Mouse (Mus musculus) gonadal fat pad, adult 2 months (tissue): ENCODE measurements around the gene 4921517D22Rik. TPM values are rescaled to one million over a fixed set of nuclear protein-coding genes. Genes with fewer than 3 reads are reported as not detected.

Source experiments
- DNase-seq: peaks from one replicate; pipeline ENCODE4 v3.0.0-alpha.2; 2012; ENCODE audit warnings: low read depth
- polyA plus RNA-seq: library from polyadenylated mRNA; depleted of rRNA; stranded (reverse); fragments of >200 nt; gene quantifications from 2 replicates; pipeline ENCODE4 v1.2.3, GENCODE M21; 2012; rRNA removed

4921517D22Rik gene
- polyA plus RNA-seq, 1 experiment, result 0.05 TPM

DNA sequence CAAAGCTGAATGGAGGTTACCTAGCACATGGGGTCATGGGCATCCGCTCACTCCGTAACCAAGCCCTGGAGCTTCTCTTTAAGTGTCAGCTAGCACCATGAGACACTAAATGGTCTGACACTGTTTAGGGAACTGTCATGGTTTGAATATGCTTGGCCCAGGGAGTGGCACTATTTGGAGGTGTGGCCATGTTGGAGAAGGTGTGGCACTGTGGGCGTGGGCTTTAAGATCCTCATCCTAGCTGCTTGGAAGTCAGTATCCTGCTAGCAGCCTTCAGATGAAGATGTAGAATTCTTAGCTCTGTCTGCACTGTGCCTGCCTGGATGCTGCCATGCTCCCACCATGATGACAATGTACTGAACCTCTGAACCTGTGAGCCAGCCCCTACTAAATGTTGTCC lies 33.5 kb downstream of the 4921517D22Rik start:
- DNase-seq, result no peak

DNA sequence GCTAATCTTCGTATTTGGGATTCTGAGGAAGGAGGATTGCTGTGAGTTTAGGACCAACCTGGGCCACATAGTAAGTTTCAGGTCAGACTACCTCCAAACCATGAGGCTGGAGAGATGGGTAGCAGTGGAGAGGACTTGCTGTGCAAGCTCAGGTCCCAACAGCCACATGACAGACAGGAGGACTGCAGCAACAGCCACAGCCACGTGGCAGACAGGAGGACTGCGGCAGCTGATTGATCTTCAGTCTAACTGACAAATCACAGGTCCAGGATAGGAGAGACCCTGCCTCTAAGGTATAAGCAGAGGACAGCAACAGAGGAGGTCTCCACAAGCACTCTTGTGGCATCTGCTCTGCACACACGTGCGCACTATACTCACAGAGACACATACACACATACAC lies 36.1 kb downstream of the 4921517D22Rik start:
- DNase-seq, result no peak

- no peak for DNase-seq
Measured at GRCm38 (mm10) chr13:59656975-59657388, 36.9 kb downstream of the 4921517D22Rik start.

DNA sequence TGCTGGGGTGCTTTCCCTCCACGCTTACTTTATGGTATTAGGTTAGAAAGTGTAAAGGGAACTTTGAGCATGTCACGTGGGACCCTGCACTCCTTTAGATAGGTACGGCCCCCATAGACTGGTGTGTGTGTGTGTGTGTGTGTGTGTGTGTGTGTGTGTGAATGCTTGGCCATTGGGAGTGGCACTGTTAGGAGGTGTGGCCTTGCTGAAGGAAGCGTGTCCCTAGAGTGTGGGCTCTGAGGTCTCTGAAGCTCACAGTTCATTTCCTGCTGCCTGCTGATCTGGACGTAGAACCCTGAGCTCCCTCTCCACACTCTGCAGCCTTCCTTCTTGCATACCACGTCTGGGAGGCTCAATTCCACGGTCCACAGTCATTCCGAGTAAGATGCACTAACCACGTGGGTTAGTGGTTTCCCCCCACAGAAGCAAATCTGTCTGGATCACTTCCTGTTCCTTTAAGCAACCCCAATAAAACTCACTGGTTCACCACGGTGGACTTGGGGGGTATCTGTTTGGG lies 37.5 kb downstream of the 4921517D22Rik start:
- no peak for DNase-seq

DNA sequence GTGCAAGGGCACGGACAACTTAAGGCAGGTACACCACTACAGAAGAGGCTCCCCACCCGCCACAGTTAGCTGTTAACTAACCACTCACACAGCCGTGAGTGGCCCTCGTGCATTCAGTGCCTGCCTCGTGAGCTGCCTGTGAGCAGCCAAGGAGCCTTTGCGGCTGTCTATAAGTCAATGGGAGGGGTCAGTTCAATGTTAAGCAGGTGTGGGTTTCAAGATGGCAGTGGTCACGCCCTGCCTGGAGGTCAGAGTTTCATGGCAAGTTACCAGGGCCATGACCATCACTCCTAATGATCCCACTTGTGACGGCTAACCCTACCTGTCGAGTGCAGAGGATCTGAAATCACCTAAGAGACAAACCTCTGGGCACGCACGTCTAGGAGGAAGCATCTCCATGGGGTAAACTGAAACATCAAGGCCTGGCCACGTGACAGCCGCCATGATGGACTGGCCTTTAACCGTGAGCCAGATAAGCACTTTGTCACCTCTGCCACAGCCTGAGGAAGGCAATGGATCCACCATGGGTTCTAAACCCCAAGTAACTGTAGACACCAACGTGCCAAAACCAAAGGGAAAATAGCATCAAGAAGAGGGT lies 38.1 kb downstream of the 4921517D22Rik start:
- no peak for DNase-seq

- no peak for DNase-seq
Measured at GRCm38 (mm10) chr13:59654465-59654864, 39.4 kb downstream of the 4921517D22Rik start.

GRCm38 (mm10) chr13:59653136-59653535 lies 40.8 kb downstream of the 4921517D22Rik start:
- no peak for DNase-seq

- DNase-seq, result no peak
Measured at GRCm38 (mm10) chr13:59652651-59653050, 41.3 kb downstream of the 4921517D22Rik start.

DNA sequence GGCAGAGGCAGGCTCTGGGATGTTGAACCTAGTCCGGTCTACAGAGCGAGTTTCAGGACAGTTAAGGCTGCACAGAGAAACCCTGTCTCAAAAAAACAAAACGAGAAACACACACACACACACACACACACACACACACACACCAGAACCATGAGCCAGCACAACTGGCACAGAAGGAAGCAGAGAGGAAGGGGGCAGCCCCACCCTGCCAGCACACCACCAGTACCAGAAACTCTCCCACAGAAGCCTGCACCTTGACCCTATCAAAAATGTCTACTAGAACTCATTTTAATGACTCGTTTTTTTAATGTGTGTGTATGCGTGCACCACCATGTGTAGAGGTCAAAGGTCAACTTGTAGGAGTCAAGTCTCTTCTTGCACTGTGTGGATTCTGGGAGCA lies 44.1 kb downstream of the 4921517D22Rik start:
- DNase-seq, result no peak

DNA sequence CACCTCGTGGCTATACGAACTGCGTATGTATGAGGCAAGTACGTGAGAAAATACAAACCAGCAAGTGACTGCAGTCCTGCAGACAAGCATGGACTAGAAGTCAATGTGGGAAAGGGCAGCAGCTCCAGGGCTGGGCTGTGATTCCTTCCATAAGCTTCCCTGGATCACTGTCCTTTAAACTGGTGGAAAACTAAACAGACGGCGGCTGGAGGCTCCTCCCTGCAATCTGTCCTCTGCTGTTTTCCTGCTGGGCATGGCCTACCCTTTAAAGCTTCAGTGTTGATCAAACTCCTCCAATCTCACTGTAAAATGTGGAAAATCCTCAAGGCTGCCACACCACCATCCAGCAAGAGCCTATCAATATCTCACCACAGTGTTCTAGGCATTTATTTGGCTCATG lies 45.3 kb downstream of the 4921517D22Rik start:
- DNase-seq, result no peak

DNA sequence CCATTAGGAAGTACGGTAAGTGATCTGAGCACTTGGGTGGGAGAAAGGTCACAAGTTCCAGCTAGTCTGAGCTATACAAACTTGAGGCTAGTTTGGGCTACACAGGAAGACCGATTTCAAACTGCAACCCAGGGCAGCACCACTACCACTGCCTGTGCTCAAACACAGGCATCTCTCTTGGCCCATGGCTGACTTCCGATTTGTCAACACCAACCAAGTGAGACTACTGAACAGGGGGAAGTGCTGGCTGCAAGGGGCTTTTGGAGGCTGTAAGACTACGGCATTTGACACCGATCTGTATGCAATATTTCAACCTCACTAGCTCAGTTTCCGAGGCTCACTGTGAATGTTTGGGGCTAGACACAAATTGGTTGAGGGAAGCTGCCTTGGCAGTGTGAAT lies 46.4 kb downstream of the 4921517D22Rik start:
- DNase-seq, result no peak

- DNase-seq, result no peak
Measured at GRCm38 (mm10) chr13:59646674-59647244, 47.1 kb downstream of the 4921517D22Rik start.

DNA sequence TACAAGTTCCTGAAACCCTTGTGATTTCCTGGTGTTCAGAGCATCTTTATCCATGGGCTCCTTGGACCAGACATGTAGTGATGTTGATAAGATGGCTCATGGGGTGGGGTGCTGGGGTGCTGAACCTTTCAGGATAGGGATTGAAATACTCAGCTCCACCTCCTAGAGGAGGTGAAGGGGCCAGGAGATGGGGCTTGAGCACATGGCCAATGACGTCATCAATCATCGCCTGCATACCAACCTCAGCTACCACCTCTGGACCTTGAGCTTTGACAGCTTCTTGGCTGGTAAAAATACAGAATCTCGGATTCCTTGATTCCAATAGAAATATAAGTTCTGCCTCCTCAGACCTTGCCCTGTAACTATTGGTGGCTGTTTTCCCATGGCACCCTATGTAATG lies 48.4 kb downstream of the 4921517D22Rik start:
- DNase-seq, result no peak

DNA sequence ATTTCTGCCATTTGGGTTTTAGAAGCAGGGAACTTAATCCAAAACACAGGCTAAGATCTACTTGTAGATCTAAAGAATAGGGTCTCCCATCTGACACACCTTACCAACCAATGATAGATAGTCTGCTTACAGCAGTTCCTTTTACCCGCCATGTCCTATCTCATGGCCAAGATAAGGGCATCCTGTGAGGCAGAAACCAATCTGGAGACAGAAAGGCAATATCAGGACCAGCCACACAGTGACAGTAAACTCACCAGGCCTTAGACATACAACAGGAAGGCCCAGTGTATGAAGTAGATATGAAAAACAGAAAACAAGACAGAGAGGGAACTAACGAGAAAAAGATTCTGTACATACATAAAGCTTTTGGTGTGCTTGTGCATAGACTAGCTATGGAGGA lies 51.1 kb downstream of the 4921517D22Rik start:
- no peak for DNase-seq

DNA sequence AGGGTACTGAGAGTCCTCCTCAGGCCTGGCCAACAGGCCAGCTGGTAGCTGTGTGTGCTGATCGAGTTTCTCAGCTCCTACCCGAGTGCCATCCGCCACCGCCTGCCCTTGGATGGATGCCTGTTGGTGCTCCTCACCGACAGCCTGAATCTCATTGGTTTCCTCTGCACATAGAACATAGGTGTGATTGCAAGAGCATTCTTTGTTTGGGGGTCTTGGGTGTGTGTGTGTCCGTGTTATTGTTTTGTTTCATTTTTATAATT lies 53.8 kb downstream of the 4921517D22Rik start:
- DNase-seq, result no peak

DNA sequence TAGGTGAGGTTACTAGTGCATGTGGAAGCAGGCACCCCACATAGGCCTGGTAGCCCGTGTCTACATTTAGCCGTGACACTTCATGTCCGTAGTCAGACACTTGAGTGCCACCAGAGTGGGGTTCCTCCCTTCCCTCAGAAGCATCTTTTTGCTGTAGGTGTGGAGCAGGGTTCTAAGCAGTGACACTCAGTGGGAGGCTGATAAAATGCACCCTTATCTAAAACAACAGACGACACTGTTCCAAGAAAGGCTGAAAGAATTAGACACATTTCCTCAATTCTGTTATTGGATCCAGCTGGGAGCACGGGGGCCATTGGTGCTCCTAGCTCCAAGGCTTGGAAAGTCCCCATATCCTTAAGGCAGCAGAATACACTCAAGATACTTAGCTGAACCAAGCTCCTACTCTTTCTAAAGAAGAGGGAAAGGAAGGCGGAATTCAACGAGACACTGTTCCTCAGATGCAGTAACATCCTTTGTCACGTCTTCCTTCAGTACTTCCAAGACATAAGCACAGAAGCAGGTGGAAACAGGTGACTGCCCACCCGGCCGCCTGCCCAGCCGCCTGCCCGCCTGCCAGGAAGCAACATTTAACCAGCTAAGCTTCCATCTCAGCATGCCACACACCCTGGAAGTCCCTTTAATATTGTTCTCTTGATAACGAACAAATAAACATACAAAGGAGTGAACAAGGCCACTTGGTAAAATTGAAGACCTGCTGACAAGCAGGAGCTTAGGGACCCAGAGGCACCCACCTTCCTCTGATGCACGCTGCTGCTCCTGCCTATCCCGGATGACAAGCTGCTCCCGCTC lies 54.3 kb downstream of the 4921517D22Rik start:
- DNase-seq, result no peak

GRCm38 (mm10) chr13:59637800-59638199 lies 56.1 kb downstream of the 4921517D22Rik start:
- DNase-seq, result no peak

Other genes with a start within 250 kb of the 4921517D22Rik start
- gene Agtpbp1, start 108.9 kb downstream of the 4921517D22Rik start, polyA plus RNA-seq, result 8.8 and 11.0 TPM in 2 replicates
- gene Naa35, start 108.8 kb downstream of the 4921517D22Rik start, polyA plus RNA-seq, result 24.1 and 33.8 TPM in 2 replicates
- 18.9 and 22.8 TPM in 2 replicates for gene Golm1, start 18.3 kb downstream of the 4921517D22Rik start, polyA plus RNA-seq
- gene Spata31d1a, start 16.2 kb upstream of the 4921517D22Rik start, polyA plus RNA-seq, result 0.20 and 0.24 TPM in 2 replicates
- 0.18 and 0.43 TPM in 2 replicates for gene Spata31d1b, start 18.2 kb upstream of the 4921517D22Rik start, polyA plus RNA-seq
- 0.04 and 0.24 TPM in 2 replicates for gene Spata31d1d, start 37.6 kb upstream of the 4921517D22Rik start, polyA plus RNA-seq
- 0.04 and 0.13 TPM in 2 replicates for gene 1700014D04Rik, start 52.6 kb upstream of the 4921517D22Rik start, polyA plus RNA-seq
- gene Isca1, start 75.7 kb upstream of the 4921517D22Rik start, polyA plus RNA-seq, result 122 and 148 TPM in 2 replicates
- gene Gm49354, start 88.1 kb upstream of the 4921517D22Rik start, polyA plus RNA-seq, result not detected in 2 replicates
- gene Tut7, start 129.0 kb upstream of the 4921517D22Rik start, polyA plus RNA-seq, result 17.1 and 19.0 TPM in 2 replicates